Mouse (Mus musculus): ENCODE results near the gene Pou2f1.
A peak's percentile ranks its signal among the peaks of the same experiment; 100 is the strongest.
"Not testable (repeated sequence)": the region's sequence is repeated elsewhere in the genome, so short reads cannot be mapped to it uniquely, and the experiment has no call there.

The Pou2f1 gene

GRCm38 (mm10) chr1:166003181-166004022 is 924 bp upstream of the Pou2f1 start:
- DNase-seq (ENCODE audit: low read depth) = peak; percentile 97

DNA sequence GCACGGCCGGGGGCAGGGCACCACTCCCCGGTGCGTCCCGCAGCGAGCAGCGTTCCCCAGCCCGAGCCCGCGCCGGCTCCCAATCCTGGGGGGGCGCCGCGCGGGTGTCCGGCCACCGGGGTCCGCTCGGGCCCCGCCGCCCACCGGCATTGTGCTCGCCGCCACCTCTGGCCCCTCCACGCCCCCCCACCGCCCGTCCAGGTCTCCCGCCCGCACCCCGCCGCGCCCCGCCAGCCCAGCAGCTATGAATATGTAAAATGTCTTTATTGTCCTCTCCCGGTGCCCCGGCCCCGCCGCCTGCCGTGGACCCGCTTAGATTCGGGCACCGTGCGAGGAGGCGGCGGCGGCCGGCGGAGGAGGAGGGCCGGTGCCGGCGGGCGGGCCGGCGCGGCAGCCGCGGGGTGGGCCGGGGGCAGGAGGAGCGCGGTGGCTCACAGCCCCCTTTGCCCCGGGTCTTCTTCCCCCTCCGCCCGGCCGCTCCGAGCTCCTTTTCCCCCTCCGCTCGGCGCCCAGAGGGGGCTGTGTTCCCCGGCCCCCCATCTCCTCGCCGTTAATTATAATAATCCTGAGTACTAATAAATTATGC is 481 bp downstream of the Pou2f1 start:
- no peak for DNase-seq (ENCODE audit: low read depth)

- DNase-seq (ENCODE audit: low read depth) = peak; percentile 67
Observed at GRCm38 (mm10) chr1:166001121-166001903, 1.2 kb downstream of the Pou2f1 start.

- DNase-seq (ENCODE audit: low read depth) = peak; percentile 52
Observed at GRCm38 (mm10) chr1:166000601-166001120, 1.8 kb downstream of the Pou2f1 start.

- no peak for DNase-seq (ENCODE audit: low read depth)
Observed at GRCm38 (mm10) chr1:165999709-166000108, 2.8 kb downstream of the Pou2f1 start.

DNA sequence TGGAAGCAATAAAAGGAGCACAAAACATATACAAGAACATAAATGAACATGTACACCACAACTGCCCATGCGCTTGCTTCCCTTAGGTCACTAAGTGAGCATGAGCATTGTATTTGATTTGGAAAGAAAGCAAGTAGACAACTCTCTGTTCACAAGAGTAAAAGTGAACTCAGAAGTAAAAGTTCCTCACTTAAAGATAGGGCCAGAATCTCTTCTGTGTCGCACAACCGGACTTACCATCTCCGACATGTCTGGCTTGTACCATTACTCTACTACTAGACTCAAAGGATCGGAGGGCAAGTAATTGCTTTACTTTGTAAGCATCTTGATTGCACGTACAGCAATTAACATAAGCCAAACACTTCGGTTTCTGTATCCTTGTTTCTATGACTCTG is 6.8 kb downstream of the Pou2f1 start:
- no peak for DNase-seq (ENCODE audit: low read depth)

GRCm38 (mm10) chr1:165995011-165995660 is 7.3 kb downstream of the Pou2f1 start:
- not testable (repeated sequence) for DNase-seq (ENCODE audit: low read depth)

GRCm38 (mm10) chr1:165994279-165994678 is 8.2 kb downstream of the Pou2f1 start:
- DNase-seq (ENCODE audit: low read depth) = no peak

GRCm38 (mm10) chr1:165993270-165994156 is 9.0 kb downstream of the Pou2f1 start:
- DNase-seq (ENCODE audit: low read depth) = no peak

- no peak for DNase-seq (ENCODE audit: low read depth)
Observed at GRCm38 (mm10) chr1:165988536-165988935, 13.9 kb downstream of the Pou2f1 start.

GRCm38 (mm10) chr1:165988072-165988471 is 14.4 kb downstream of the Pou2f1 start:
- DNase-seq (ENCODE audit: low read depth) = no peak

GRCm38 (mm10) chr1:165985743-165986360 is 16.6 kb downstream of the Pou2f1 start:
- DNase-seq (ENCODE audit: low read depth) = peak; percentile 54

DNA sequence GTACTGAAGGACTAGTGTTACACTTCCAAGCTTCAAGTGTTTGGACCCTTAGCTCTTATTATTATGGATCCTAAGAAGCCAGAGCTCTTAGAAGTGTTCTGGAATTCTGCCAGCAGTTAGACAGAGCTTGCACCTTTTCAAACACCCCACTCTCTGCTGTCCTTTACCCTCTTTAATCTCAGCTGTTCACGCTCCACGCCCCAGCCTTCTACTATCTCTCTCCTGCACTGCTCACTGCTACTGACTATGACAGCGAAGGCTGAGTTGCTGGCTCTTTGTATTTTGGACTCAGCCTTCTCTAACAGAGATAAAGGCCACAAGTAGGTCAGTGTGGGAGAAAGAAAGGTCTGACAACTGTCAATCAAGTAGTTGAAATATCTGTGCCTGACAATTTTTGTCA is 17.3 kb downstream of the Pou2f1 start:
- DNase-seq (ENCODE audit: low read depth) = no peak

- no peak for DNase-seq (ENCODE audit: low read depth)
Observed at GRCm38 (mm10) chr1:165976672-165977448, 25.6 kb downstream of the Pou2f1 start.

DNA sequence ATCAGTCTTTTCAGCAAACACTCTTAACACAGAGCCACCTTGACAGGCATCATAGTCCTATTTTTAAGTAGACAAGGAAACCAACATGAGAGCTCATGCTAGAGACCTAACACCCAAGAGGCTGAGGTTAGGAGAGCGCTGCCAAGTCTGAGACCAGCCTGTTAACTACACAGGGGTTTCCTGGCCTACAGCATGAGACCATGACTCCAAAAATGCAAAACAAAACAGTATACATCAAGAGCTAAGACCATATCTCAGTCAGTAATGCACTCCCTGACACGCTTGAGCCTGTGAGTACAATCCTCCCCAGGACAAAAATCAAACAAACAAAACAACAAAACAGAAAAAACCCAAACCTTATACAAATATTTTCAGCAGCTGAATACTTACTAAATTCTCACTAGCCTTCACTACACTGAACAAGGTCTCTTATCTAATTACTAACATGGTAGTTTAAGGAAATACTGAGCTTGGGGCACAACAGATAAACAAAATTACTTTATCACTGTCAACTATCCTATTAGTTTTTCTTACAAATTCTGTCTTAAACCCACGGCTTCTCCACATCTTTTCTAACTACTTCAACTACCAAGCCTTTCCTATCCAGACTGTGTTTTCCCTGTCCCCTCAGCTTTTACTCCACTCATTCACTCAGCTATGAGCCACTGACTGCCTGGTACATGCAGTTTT is 33.3 kb downstream of the Pou2f1 start:
- DNase-seq (ENCODE audit: low read depth) = no peak

- DNase-seq (ENCODE audit: low read depth) = peak; percentile 76
Observed at GRCm38 (mm10) chr1:165967027-165967654, 35.3 kb downstream of the Pou2f1 start.

GRCm38 (mm10) chr1:165966156-165966914 is 36.1 kb downstream of the Pou2f1 start:
- no peak for DNase-seq (ENCODE audit: low read depth)

Data from naive thymus-derived CD4-positive, alpha-beta T cell, adult 2 months (primary cell).